Mouse (Mus musculus) heart, postnatal 4 days (tissue): ENCODE data around the gene Sox6. TPM values are rescaled to one million over a fixed set of nuclear protein-coding genes. Genes with fewer than 3 reads are reported as not detected.

Experiments used
- DNase-seq: peaks from one replicate; pipeline ENCODE4 v3.0.0; 2021
- total RNA-seq, 2 experiments: library from RNA; stranded (reverse); gene quantifications; 2 replicates each; pipeline ENCODE4 v1.2.3; 2021

Sox6 gene
- total RNA-seq, 2 experiments from 2014 or later: 33.5 to 46.9 TPM

DNA sequence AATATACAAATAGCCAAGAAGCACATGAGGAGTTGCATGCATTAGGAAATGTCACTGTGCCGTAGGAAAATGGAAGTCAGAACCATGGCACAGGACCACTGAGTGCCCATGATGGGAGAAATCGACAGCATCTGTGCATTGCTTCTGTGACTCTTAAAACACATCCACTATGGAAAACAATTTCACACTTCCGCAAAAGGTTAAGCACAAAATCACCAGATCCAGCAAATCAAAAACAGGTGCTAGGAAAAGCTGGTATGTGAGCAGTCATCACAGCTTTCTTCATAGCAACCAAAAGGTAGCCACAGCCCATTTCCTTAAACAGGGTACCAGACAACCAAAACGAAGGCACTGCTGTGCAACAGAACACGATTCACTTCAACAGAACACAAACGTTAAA lies 52.9 kb downstream of the Sox6 start:
- DNase-seq: no peak

DNA sequence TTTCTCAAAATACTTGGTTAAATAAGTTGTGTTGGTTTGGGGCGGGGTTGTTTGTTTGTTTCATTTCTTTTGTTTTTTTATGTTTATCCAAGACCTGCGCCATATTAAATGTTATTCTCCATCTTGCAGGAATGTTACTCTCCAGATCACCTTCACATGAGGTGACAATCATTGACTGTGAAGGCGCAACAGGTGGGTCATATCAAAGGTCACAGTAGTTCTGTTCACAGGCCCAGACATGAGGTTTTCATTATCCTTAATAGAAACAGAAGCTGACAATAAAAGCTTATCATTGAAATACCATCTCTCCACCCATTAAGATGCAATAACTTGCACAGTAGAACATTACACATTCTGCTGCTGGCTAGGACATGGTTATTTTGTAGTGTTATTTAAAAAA lies 54.5 kb downstream of the Sox6 start:
- no peak for DNase-seq

- no peak for DNase-seq
Observed at GRCm38 (mm10) chr7:115979813-115980512, 58.6 kb downstream of the Sox6 start.

- no peak for DNase-seq
Observed at GRCm38 (mm10) chr7:115974518-115974917, 64.1 kb downstream of the Sox6 start.

DNA sequence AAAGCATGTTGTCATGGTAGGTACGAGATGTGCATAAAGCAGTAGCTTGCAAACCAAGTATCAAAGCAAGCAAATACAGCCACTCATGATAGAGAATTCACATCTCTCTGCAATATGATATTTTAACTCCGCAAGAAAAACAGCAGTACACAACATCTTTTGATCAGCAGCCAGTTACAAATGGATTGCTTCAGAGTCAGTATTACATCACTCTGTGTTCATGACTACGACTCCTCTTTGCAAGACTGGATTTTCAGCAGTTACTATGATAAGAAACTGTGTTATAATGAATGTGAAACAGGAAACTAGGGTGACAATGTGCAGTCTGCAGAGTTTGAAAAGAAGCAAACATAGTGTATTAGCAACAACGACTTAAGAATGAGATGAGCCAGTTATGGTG lies 71.4 kb downstream of the Sox6 start:
- no peak for DNase-seq

DNA sequence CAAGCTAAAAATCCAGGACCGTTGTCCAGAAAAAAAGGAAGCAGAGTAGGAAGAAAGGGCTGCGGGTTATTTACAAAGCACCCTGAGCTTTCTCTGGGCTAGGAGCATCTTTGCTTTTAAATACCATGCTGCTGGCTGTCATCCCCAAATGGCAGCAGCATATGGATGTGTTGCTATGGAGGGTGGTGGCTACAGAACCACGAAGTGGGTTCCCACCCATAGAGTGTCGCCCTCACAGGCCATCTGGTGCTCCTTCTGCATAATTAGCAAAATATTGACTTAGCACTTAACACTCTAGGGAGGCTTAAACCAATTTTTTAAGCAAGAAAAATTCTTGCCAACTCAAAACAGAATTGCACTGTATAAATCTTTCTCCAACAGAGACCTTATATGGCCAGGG lies 72.4 kb downstream of the Sox6 start:
- DNase-seq: no peak

DNA sequence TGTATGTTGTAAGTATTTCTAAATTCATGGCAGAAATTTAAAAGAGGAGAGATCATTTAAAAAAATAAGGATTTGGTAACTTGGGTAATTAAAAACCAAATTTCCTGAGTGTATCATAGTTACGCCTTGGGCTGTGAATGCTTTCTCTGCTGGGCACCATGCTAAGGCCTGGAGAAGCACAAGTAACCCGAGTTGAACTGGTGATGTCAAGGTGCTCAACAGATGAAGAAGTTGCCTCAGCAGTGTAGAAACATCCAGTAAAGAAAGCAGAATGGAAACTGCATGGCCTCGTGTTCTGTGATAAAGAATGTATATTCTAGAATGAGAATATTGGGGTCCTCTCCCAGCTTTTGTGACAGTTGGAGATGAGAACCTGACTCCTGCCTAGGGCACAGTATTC lies 85.5 kb downstream of the Sox6 start:
- DNase-seq: no peak

DNA sequence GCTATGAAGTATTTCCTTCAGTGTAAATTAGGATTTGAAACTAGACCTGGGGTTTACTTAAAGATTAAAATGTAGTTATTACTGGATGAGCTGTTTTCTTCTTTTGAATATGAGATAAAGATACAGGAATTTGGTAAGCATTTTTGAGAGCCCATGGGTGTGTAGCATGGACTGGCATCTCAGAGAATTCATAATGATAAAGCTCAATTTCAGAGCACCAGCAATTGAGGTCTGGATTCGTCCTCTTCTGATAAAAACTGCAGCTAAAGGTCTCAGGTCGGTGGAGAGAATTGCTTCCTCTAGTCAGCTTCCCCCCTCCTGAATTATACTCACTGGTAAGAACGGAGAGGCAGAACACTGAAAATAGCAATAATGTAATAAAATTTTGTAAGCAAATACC lies 86.4 kb downstream of the Sox6 start:
- DNase-seq: no peak

GRCm38 (mm10) chr7:115951689-115952088 lies 86.9 kb downstream of the Sox6 start:
- no peak for DNase-seq

DNA sequence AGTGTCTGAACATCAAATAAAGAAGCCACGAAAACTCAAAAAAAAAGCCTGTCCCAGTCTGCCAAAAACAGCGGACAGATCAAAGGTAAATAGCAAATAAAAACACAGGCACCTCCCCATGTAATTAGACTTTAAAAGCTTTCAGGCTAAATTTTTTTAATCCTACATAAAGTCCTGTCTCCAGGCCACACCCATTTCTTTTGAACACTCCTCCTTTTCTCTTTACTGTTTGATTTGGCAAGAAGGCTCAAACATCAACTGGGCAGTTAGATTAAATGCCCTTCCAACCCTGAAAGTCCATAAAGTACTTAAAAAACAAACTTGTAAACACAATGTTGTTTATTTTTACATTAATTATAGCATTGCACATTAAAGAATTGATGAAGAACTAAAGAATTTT lies 90.7 kb downstream of the Sox6 start:
- no peak for DNase-seq

DNA sequence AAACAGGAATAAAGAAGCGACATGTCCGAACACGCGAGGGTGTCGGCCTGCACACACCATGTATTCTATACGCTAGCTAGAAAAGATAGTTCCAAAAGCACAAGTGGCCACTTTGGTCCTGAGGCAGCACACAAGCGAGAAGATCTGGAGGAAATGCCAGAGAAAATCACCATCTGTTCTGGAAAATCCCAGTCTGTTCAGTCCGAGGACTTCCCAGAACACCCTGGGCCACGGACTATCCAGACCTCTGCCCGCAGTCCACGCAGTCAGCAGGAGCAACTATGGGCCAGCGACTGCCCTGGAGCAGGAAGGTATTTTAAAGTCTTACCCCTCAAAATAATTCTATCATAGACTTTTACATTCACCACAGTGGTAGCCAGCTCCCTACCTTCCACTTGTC lies 92.0 kb downstream of the Sox6 start:
- DNase-seq: no peak

GRCm38 (mm10) chr7:115945516-115945915 lies 93.1 kb downstream of the Sox6 start:
- DNase-seq: no peak

DNA sequence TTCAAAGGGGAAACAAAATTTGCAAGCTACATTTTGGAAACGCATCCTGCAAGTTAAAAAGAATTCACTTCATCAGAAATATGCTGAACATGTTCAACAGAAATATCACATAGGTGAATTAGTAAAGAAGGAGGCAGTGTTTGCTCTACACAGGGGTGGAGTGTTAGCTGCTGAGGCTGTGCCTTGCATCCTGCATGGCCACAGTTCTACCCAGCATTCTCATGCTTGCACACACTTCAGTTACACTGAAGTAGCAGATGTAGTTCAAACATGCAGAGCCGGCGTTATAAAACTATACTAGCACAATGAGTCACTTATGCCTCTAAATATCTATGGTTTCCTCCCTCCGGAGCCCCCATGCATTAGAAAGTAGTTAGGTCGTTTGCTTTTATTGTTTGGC lies 94.3 kb downstream of the Sox6 start:
- no peak for DNase-seq

GRCm38 (mm10) chr7:115941766-115942165 lies 96.8 kb downstream of the Sox6 start:
- DNase-seq: no peak

- DNase-seq: no peak
Observed at GRCm38 (mm10) chr7:115939292-115939691, 99.3 kb downstream of the Sox6 start.

- DNase-seq: no peak
Observed at GRCm38 (mm10) chr7:115936908-115937307, 101.7 kb downstream of the Sox6 start.

GRCm38 (mm10) chr7:115915338-115915737 lies 123.3 kb downstream of the Sox6 start:
- DNase-seq: no peak

GRCm38 (mm10) chr7:115910313-115910712 lies 128.3 kb downstream of the Sox6 start:
- DNase-seq: no peak

DNA sequence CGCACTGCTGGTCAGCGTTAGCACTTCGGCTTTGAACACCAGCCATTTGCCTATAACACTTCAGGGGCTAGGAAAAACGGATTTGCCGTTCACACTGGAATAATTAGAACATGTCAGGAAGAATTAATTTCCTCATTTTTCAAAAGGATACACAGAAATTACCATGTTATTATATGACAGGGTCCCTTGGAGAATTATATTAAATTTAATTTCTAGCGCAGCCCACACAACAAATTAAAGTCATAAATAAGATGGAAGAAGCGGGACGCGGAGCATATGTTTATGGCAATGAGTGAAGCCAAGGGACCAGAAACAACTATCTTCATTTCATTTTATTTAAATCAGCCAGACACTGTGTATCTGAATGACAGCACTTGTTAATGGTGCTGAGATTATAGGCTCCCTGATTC lies 133.8 kb downstream of the Sox6 start:
- DNase-seq: no peak

GRCm38 (mm10) chr7:115903931-115904797 lies 134.4 kb downstream of the Sox6 start:
- no peak for DNase-seq

DNA sequence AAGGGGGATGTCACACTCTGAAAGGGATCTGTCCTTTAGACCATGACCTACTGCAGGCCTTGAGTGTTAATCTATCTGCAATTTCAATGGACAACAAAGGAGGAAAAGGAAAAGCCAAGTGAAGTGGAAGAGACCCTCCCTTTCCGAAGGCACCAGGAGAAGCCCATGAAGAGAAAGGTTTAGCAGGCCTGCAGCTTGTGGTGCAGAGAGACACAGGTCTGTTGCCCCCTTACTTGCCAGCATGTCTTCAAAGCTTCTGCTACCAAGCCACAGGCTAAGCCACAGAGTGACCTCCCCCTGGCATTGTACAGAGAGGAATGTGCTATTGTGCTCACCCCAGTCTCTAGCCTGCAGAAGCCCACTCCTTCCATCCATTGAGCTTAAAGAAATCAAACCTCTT lies 135.2 kb downstream of the Sox6 start:
- no peak for DNase-seq

- no peak for DNase-seq
Observed at GRCm38 (mm10) chr7:115895831-115896230, 142.8 kb downstream of the Sox6 start.

DNA sequence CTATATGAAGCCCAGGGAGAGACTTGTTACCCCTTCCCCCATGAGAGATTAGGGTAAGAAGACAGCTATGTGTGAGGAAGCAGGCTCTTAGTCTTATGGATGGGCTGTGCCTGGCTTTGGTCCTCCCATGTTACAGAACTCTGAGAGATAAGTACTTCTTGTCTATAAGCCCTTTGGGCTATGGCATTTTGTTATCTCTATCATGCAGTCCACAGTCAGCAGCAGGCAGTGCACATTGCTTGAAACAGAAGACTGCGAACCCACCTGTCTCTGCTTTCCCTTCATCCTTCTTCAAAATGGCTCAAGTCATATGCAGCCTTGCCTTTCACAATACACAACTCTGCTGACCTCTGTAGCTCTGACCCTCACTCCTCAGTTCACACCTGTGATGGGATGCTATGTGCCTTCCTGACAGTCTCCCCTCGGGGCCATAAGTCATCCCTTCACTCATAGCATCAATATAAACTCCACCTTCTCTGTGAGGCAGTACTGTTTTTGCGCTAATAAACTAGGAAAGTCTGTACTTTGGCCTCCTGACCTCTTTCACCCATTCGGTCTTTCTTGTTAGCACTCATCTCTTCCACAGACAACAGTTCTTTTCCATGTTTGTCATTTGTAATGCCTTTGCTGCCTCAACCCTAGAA lies 143.4 kb downstream of the Sox6 start:
- no peak for DNase-seq

- no peak for DNase-seq
Observed at GRCm38 (mm10) chr7:115891482-115891881, 147.1 kb downstream of the Sox6 start.
